Mouse (Mus musculus) stomach, embryonic 15.5 days (tissue): ENCODE measurements at regions not wholly inside any gene's neighbourhood (a gene's known extent, or its start where the extent isn't known, plus 50 kb on each side); places are given as distances from the start of the nearest gene placed in this dataset.

ENCODE experiments used
- ATAC-seq: fragments of 200-750 bp; cut with Nextera tagmentation; 2 replicates; pipeline ENCODE4 v1.8.0; 2017; ENCODE audit warnings: low read depth, moderate number of reproducible peaks, moderate TSS enrichment; ENCODE audit not compliant: insufficient read depth, low FRiP score
- H3K27ac ChIP-seq: fragments of 300-500 bp; sonication (generic); 2 replicates; pipeline ENCODE4 v1.5.1; 2015; ENCODE audit warnings: mild to moderate bottlenecking, inconsistent platforms
- H3K27me3 ChIP-seq: fragments of 300-500 bp; sonication (generic); replicated peaks from 2 replicates; pipeline ENCODE4 v1.6.1; 2015; ENCODE audit warnings: inconsistent platforms
- H3K36me3 ChIP-seq: fragments of 300-500 bp; sonication (generic); 2 replicates; pipeline ENCODE4 v1.6.1; 2015; ENCODE audit warnings: inconsistent platforms
- H3K4me1 ChIP-seq: fragments of 300-500 bp; sonication (generic); 2 replicates; pipeline ENCODE4 v1.6.1; 2015; ENCODE audit warnings: inconsistent platforms
- H3K4me2 ChIP-seq: fragments of 300-500 bp; sonication (generic); 2 replicates; pipeline ENCODE4 v1.6.1; 2015; ENCODE audit warnings: mild to moderate bottlenecking, inconsistent platforms
- H3K4me3 ChIP-seq: fragments of 300-500 bp; sonication (generic); replicated peaks from 2 replicates; pipeline ENCODE4 v1.5.1; 2015; ENCODE audit warnings: inconsistent platforms
- H3K9ac ChIP-seq: fragments of 300-500 bp; sonication (generic); 2 replicates; pipeline ENCODE4 v1.6.1; 2015; ENCODE audit warnings: inconsistent platforms
- H3K9me3 ChIP-seq: fragments of 300-500 bp; sonication (generic); 2 replicates; pipeline ENCODE4 v1.6.1; 2016; ENCODE audit warnings: inconsistent platforms
- WGBS: fragments of 180-500 bp; shearing (Covaris S2); methylation state at CpG from one replicate; pipeline ENCODE4 v1.1.7; 2015; 5-methylcytosine and 5-hydroxymethylcytosine counted together

DNA sequence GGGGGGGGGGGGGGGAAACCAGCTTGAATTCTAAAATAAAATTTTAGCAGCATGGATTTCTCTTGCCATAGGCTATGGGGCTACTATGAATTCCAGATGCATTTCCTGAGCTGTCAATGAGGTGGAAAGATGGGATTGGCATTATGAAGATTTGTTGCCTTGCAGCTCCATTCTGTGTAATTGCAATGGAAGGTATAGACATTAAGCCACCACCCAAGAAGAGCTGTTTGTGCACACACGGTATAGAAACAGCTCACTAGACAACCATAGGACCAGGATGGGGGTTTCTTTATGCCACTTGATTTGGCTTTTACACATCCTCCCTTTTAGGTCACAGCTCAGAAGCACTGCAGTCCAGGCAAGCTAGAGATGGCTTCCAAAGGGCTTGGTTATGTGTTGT is 247.8 kb downstream of the Satb1 start:
- H3K27me3 ChIP-seq = no peaks in the 10 kb centered on the region
- no peak overlapping the region for H3K4me2 ChIP-seq
- H3K36me3 ChIP-seq = no peaks in the 10 kb centered on the region
- H3K9ac ChIP-seq = no peak overlapping the region
- no peak overlapping the region for H3K4me3 ChIP-seq
- no peak overlapping the region for H3K27ac ChIP-seq
- WGBS = 67% methylated on average over 1 of the region's 1 CpGs
- H3K4me1 ChIP-seq = no peaks in the 10 kb centered on the region
- ATAC-seq = no peak
- no peaks in the 10 kb centered on the region for H3K9me3 ChIP-seq

- 74% methylated on average over 19 of the region's 19 CpGs for WGBS
- no peaks in the 10 kb centered on the region for H3K9me3 ChIP-seq
- H3K27ac ChIP-seq = no peak overlapping the region
- no peak for ATAC-seq
- no peaks in the 10 kb centered on the region for H3K36me3 ChIP-seq
- no peaks in the 10 kb centered on the region for H3K4me1 ChIP-seq
- no peak overlapping the region for H3K4me2 ChIP-seq
- no peak overlapping the region for H3K9ac ChIP-seq
- no peaks in the 10 kb centered on the region for H3K27me3 ChIP-seq
- H3K4me3 ChIP-seq = no peak overlapping the region
These were observed 248.9 kb downstream of the Satb1 start for GRCm38 (mm10) chr17:51583984-51584880.

- Histone ChIP-seq H3K9ac (no peak overlapping the region), H3K36me3 (no peaks in the 10 kb centered on the region), H3K9me3 (no peaks in the 10 kb centered on the region), H3K4me1 (no peaks in the 10 kb centered on the region), H3K4me2 (no peak overlapping the region), H3K4me3 (no peak overlapping the region), H3K27me3 (no peaks in the 10 kb centered on the region), H3K27ac (no peak overlapping the region)
- whole genome bisulfite sequencing = 61% methylated on average over 15 of the region's 15 CpGs
- ATAC-seq = no peak
These were observed 249.8 kb downstream of the Satb1 start for GRCm38 (mm10) chr17:51583277-51583676.

GRCm38 (mm10) chr17:51555854-51556253 is 277.2 kb downstream of the Satb1 start:
- WGBS = 81% methylated on average over 3 of the region's 3 CpGs
- no peak overlapping the region for H3K9ac ChIP-seq
- no peak overlapping the region for H3K4me3 ChIP-seq
- H3K36me3 ChIP-seq = no peaks in the 10 kb centered on the region
- H3K4me1 ChIP-seq = no peaks in the 10 kb centered on the region
- no peak overlapping the region for H3K4me2 ChIP-seq
- H3K9me3 ChIP-seq = no peaks in the 10 kb centered on the region
- no peak overlapping the region for H3K27ac ChIP-seq
- no peak for ATAC-seq
- no peaks in the 10 kb centered on the region for H3K27me3 ChIP-seq

DNA sequence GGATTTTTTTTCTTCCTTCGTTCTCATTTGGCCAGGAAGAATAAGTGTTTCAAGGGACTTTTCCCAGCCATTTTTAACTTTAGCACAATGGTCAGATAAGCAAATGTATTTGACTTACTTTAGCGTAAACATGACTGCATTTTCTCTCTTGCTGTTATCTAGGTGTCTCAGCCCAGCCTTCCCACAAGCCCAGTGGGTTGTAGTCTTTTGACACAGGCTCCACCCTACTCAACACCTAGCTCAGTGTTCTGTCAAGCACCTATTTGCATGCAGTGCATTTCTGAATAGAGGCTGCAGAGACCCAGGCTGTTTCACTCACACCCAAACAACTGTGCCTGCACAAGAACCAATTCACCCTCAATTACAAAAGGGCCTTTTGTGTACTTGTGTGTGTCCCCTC is 278.6 kb downstream of the Satb1 start:
- ATAC-seq = no peak
- H3K9me3 ChIP-seq = no peaks in the 10 kb centered on the region
- no peak overlapping the region for H3K9ac ChIP-seq
- no peak overlapping the region for H3K4me2 ChIP-seq
- H3K27me3 ChIP-seq = no peaks in the 10 kb centered on the region
- H3K27ac ChIP-seq = no peak overlapping the region
- no peaks in the 10 kb centered on the region for H3K36me3 ChIP-seq
- no peak overlapping the region for H3K4me3 ChIP-seq
- H3K4me1 ChIP-seq = no peaks in the 10 kb centered on the region
- WGBS = 61% methylated on average over 2 of the region's 2 CpGs

DNA sequence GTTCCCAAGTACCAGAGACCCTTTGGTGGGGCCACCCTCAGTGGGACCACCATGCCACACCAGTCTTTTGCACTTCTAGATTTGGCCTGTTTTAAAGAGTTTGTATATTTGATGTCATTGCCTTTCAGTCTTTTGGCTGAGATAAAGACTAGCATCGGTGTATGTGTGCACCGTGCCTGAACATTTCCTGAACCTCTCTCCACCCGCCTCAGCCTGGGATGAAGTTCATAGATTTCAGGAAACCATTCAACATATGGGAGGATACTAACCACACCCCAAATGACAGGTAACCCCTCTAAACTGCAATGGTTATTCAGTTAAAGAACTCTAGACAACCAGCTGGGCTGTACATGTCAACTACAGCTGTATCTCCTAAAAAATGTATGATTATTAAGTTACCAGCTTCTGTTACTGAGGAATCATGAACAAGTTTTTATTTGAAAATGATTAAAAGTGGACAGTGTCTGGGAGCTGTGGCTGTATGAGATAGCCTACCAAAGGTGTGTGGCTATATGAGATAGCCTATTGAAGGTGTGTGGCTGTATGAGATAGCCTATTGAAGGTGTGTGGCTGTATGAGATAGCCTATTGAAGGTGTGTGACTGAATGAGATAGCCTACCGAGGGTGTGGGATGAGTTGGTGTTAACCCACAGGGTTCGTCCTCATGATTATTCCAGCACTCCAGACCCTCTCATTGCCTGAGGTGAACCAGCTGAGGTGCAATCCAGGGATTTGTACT is 280.6 kb downstream of the Satb1 start:
- H3K27ac ChIP-seq = no peak overlapping the region
- no peak overlapping the region for H3K9ac ChIP-seq
- ATAC-seq = no peak
- H3K9me3 ChIP-seq = no peaks in the 10 kb centered on the region
- WGBS = 87% methylated on average over 5 of the region's 5 CpGs
- H3K36me3 ChIP-seq = no peaks in the 10 kb centered on the region
- H3K4me1 ChIP-seq = no peaks in the 10 kb centered on the region
- no peak overlapping the region for H3K4me3 ChIP-seq
- no peaks in the 10 kb centered on the region for H3K27me3 ChIP-seq
- H3K4me2 ChIP-seq = no peak overlapping the region

GRCm38 (mm10) chr17:51546999-51547398 is 286.1 kb downstream of the Satb1 start:
- Histone ChIP-seq H3K27ac (no peak overlapping the region), H3K36me3 (no peaks in the 10 kb centered on the region), H3K4me3 (no peak overlapping the region), H3K9ac (no peak overlapping the region), H3K9me3 (no peaks in the 10 kb centered on the region), H3K27me3 (no peaks in the 10 kb centered on the region), H3K4me1 (no peaks in the 10 kb centered on the region), H3K4me2 (no peak overlapping the region)
- 46% methylated on average over 3 of the region's 3 CpGs for WGBS
- ATAC-seq = no peak

GRCm38 (mm10) chr17:51542544-51542943 is 290.5 kb downstream of the Satb1 start:
- Histone ChIP-seq H3K4me3 (no peak overlapping the region), H3K4me1 (no peaks in the 10 kb centered on the region), H3K9me3 (no peaks in the 10 kb centered on the region), H3K27me3 (no peaks in the 10 kb centered on the region), H3K9ac (no peak overlapping the region), H3K36me3 (no peaks in the 10 kb centered on the region), H3K27ac (no peak overlapping the region), H3K4me2 (no peak overlapping the region)
- ATAC-seq = no peak
- WGBS = 75% methylated on average over 2 of the region's 2 CpGs

- Histone ChIP-seq H3K9ac (no peak overlapping the region), H3K9me3 (no peaks in the 10 kb centered on the region), H3K4me2 (peak overlapping the region; percentile 25; the same call in 1 of the 2 replicates), H3K27ac (no peak overlapping the region), H3K27me3 (no peaks in the 10 kb centered on the region), H3K36me3 (no peaks in the 10 kb centered on the region), H3K4me3 (no peak overlapping the region), H3K4me1 (no peaks in the 10 kb centered on the region)
- 24% methylated on average over 10 of the region's 10 CpGs for WGBS
- ATAC-seq = no peak
These were observed 298.4 kb downstream of the Satb1 start for GRCm38 (mm10) chr17:51534678-51535077.

GRCm38 (mm10) chr17:51534270-51534669 is 298.8 kb downstream of the Satb1 start:
- 34% methylated on average over 14 of the region's 14 CpGs for WGBS
- Histone ChIP-seq H3K36me3 (no peaks in the 10 kb centered on the region), H3K4me3 (no peak overlapping the region), H3K4me1 (no peaks in the 10 kb centered on the region), H3K27me3 (no peaks in the 10 kb centered on the region), H3K9me3 (no peaks in the 10 kb centered on the region), H3K27ac (no peak overlapping the region), H3K9ac (no peak overlapping the region), H3K4me2 (peak overlapping the region; percentile 25; the same call in 1 of the 2 replicates)
- ATAC-seq = no peak

- Histone ChIP-seq H3K4me3 (no peak overlapping the region), H3K9ac (no peak overlapping the region), H3K9me3 (no peaks in the 10 kb centered on the region), H3K4me1 (no peaks in the 10 kb centered on the region), H3K36me3 (no peaks in the 10 kb centered on the region), H3K4me2 (no peak overlapping the region), H3K27me3 (no peaks in the 10 kb centered on the region), H3K27ac (no peak overlapping the region)
- no peak for ATAC-seq
- WGBS = 82% methylated on average over 3 of the region's 3 CpGs
These were observed 304.9 kb downstream of the Satb1 start for GRCm38 (mm10) chr17:51528161-51528560.

DNA sequence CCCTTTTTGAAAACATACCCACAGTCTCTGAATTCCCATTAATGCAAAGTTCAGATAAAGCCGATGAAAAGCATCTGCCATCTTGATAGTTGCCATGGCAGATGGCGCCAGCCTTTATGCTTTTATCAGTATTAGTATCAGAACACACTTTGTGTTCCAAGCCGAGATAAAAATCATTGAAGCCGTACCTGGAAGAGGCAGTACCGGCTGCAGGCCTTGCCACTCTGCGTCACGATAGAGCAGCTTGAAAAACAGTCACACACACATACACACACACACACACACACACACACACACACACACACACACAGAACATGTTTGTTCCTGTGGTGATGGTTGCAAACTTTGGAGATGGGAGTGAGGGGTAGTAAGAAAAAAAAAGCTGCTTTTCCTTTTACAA is 306.2 kb downstream of the Satb1 start:
- Histone ChIP-seq H3K9me3 (no peaks in the 10 kb centered on the region), H3K27me3 (no peaks in the 10 kb centered on the region), H3K4me1 (no peaks in the 10 kb centered on the region), H3K9ac (no peak overlapping the region), H3K4me2 (no peak overlapping the region), H3K27ac (no peak overlapping the region), H3K36me3 (no peaks in the 10 kb centered on the region), H3K4me3 (no peak overlapping the region)
- WGBS = 57% methylated on average over 7 of the region's 7 CpGs
- no peak for ATAC-seq
